Mouse (Mus musculus): ENCODE measurements at regions not wholly inside any gene's neighbourhood (a gene's known extent, or its start where the extent isn't known, plus 50 kb on each side); places are given as distances from the start of the nearest gene placed in this dataset.

GRCm38 (mm10) chr12:13834723-13835122 lies 317.1 kb downstream of the Fam84a start:
- peak; percentile 34 for DNase-seq (ENCODE audit: low read depth, low spot score)

GRCm38 (mm10) chr12:13825899-13826298 lies 326.0 kb downstream of the Fam84a start:
- DNase-seq (ENCODE audit: low read depth, low spot score), result peak; percentile 50

GRCm38 (mm10) chr12:13815500-13815899 lies 336.4 kb downstream of the Fam84a start:
- peak; percentile 39 for DNase-seq (ENCODE audit: low read depth, low spot score)

- DNase-seq (ENCODE audit: low read depth, low spot score), result peak; percentile 56
These were observed 341.7 kb downstream of the Fam84a start for GRCm38 (mm10) chr12:13810155-13810515.

- peak; percentile 67 for DNase-seq (ENCODE audit: low read depth, low spot score)
These were observed 342.3 kb downstream of the Fam84a start for GRCm38 (mm10) chr12:13809291-13810154.

GRCm38 (mm10) chr12:13779752-13780151 lies 372.1 kb downstream of the Fam84a start:
- DNase-seq (ENCODE audit: low read depth, low spot score), result peak; percentile 30

GRCm38 (mm10) chr12:13776687-13777086 lies 375.2 kb downstream of the Fam84a start:
- DNase-seq (ENCODE audit: low read depth, low spot score), result no peak

- DNase-seq (ENCODE audit: low read depth, low spot score), result peak; percentile 56
These were observed 382.2 kb downstream of the Fam84a start for GRCm38 (mm10) chr12:13769696-13770095.

GRCm38 (mm10) chr12:13769156-13769555 lies 382.7 kb downstream of the Fam84a start:
- peak; percentile 71 for DNase-seq (ENCODE audit: low read depth, low spot score)

- no peak for DNase-seq (ENCODE audit: low read depth, low spot score)
These were observed 385.4 kb downstream of the Fam84a start for GRCm38 (mm10) chr12:13766486-13766885.

- DNase-seq (ENCODE audit: low read depth, low spot score), result no peak
These were observed 398.0 kb downstream of the Fam84a start for GRCm38 (mm10) chr12:13753878-13754277.

- DNase-seq (ENCODE audit: low read depth, low spot score), result peak; percentile 36
These were observed 407.4 kb downstream of the Fam84a start for GRCm38 (mm10) chr12:13744323-13744931.

GRCm38 (mm10) chr12:13729901-13730637 lies 421.8 kb downstream of the Fam84a start:
- DNase-seq (ENCODE audit: low read depth, low spot score), result no peak

- DNase-seq (ENCODE audit: low read depth, low spot score), result no peak
These were observed 422.9 kb downstream of the Fam84a start for GRCm38 (mm10) chr12:13728986-13729385.

- no peak for DNase-seq (ENCODE audit: low read depth, low spot score)
These were observed 427.3 kb downstream of the Fam84a start for GRCm38 (mm10) chr12:13724511-13724910.

GRCm38 (mm10) chr12:13709806-13710205 lies 440.9 kb downstream of the Nbas start:
- peak; percentile 10 for DNase-seq (ENCODE audit: low read depth, low spot score)

GRCm38 (mm10) chr12:13707747-13708146 lies 438.8 kb downstream of the Nbas start:
- DNase-seq (ENCODE audit: low read depth, low spot score), result peak; percentile 27

- DNase-seq (ENCODE audit: low read depth, low spot score), result no peak
These were observed 437.6 kb downstream of the Nbas start for GRCm38 (mm10) chr12:13706510-13706909.

GRCm38 (mm10) chr12:13703604-13704003 lies 434.7 kb downstream of the Nbas start:
- DNase-seq (ENCODE audit: low read depth, low spot score), result peak; percentile 42

GRCm38 (mm10) chr12:13699858-13700257 lies 430.9 kb downstream of the Nbas start:
- DNase-seq (ENCODE audit: low read depth, low spot score), result peak; percentile 49

- DNase-seq (ENCODE audit: low read depth, low spot score), result peak; percentile 69
These were observed 429.9 kb downstream of the Nbas start for GRCm38 (mm10) chr12:13698834-13699233.
